Mouse (Mus musculus) olfactory bulb, adult 2 months (tissue): ENCODE data around the gene Kif1a.

Experiments used
- CTCF ChIP-seq: fragments of 200-500 bp; IDR thresholded peaks from 2 replicates; pipeline ENCODE4 v1.5.1; 2012; ENCODE audit warnings: low read depth, mild to moderate bottlenecking, low read length, moderate library complexity; ENCODE audit not compliant: insufficient read depth
- POLR2A ChIP-seq: fragments of 200-500 bp; IDR thresholded peaks from 2 replicates; pipeline ENCODE4 v1.6.1; 2012; ENCODE audit warnings: mild to moderate bottlenecking, low read depth, low read length, moderate library complexity; ENCODE audit not compliant: insufficient read depth

GRCm38 (mm10) chr1:93092582-93092981 lies 9.2 kb downstream of the Kif1a start:
- TF ChIP-seq CTCF (no peak), POLR2A (no peak)
